Mouse (Mus musculus): ENCODE data around the gene Suox. TPM values are rescaled to one million over a fixed set of nuclear protein-coding genes. Genes with fewer than 3 reads are reported as not detected.

Suox gene
- polyA plus RNA-seq, 1 experiment: 10.4 TPM

DNA sequence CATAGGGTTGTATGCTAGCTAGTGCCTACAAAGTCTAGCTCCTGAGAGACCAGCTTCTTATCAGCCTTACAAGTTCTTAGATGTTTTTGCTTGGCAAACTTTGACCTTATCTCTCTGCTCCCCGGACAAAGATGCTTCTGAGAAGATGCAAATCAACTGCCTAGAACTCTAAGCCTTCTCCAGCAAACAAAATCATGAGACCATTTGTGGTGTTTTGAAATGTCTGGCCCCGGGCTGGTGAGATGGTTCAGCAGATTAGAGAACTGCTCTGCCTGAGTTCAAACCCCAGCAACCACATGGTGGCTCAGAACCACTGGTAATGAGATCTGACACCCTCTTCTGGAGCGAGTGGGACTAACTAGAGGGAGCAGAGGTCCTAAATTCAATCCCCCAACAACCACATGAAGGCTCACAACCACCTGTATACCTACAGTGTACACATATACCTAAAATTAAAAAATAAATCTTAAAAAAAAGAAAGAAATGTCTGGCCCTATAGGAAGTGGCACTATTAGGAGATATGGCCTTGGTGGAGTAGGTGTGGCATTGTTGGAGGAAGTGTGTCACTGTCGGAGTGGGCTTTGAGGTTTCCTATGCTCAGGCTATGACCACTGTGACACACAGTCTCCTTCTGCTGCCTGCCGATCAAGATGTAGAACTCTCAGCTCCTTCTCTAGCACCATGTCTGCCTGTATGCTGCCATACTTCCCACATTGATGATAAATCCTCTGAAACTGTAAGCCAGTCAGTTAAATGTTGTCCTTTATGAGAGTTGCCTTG is 10.2 kb downstream of the Suox start:
- TF ChIP-seq POLR2A (IDR thresholded peaks at IDR 0.05; ENCODE audit: low read depth, low read length) (no peak), CTCF (IDR thresholded peaks at IDR 0.05; ENCODE audit: extremely low read depth, insufficient read length, insufficient replicate concordance, low read depth, low read length) (no peak)
- no peaks in the 10 kb centered on the region for H3K27me3 ChIP-seq (ENCODE audit: control insufficient read depth, insufficient read depth, low read length)
- H3K4me1 ChIP-seq (ENCODE audit: control insufficient read depth, insufficient read depth, insufficient read length, low read length): no peaks in the 10 kb centered on the region
- H3K27ac ChIP-seq (ENCODE audit: insufficient read depth, low read depth, low read length): no peak overlapping the region
- 48% methylated on average over 5 of the region's 5 CpGs for WGBS
- H3K36me3 ChIP-seq (ENCODE audit: control insufficient read depth, insufficient read depth, low read length): no peaks in the 10 kb centered on the region
- H3K4me3 ChIP-seq (ENCODE audit: low read depth, low read length): no peak overlapping the region

- H3K27me3 ChIP-seq (ENCODE audit: control insufficient read depth, insufficient read depth, low read length): no peaks in the 10 kb centered on the region
- H3K4me3 ChIP-seq (ENCODE audit: low read depth, low read length): no peak overlapping the region
- no peaks in the 10 kb centered on the region for H3K36me3 ChIP-seq (ENCODE audit: control insufficient read depth, insufficient read depth, low read length)
- H3K4me1 ChIP-seq (ENCODE audit: control insufficient read depth, insufficient read depth, insufficient read length, low read length): no peaks in the 10 kb centered on the region
- H3K27ac ChIP-seq (ENCODE audit: insufficient read depth, low read depth, low read length): no peak overlapping the region
- TF ChIP-seq CTCF (IDR thresholded peaks at IDR 0.05; ENCODE audit: extremely low read depth, insufficient read length, insufficient replicate concordance, low read depth, low read length) (no peak), POLR2A (IDR thresholded peaks at IDR 0.05; ENCODE audit: low read depth, low read length) (no peak)
Observed at GRCm38 (mm10) chr10:128662465-128662864, 11.4 kb downstream of the Suox start.

DNA sequence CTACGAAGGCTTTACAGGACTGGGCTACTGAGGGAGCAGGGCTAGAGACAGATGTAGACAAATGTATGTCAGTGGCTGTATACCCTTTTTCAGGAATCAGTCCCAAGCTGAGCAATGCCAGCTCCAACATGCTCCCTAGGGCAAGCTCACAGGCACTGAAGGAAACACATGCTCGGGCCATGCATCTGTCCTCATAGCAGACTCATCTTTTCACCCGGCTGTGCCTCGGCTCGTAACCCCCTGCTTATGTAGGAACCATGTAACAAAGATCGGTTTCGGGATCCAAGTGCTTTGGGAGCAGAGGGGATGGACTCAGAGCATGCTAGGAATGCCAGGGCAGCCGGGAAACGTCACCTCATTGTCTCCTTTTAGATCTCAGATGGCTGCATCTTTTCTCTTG is 14.4 kb downstream of the Suox start:
- TF ChIP-seq POLR2A (IDR thresholded peaks at IDR 0.05; ENCODE audit: low read depth, low read length) (no peak), CTCF (IDR thresholded peaks at IDR 0.05; ENCODE audit: extremely low read depth, insufficient read length, insufficient replicate concordance, low read depth, low read length) (no peak)
- H3K4me3 ChIP-seq (ENCODE audit: low read depth, low read length): no peak overlapping the region
- H3K27ac ChIP-seq (ENCODE audit: insufficient read depth, low read depth, low read length): no peak overlapping the region
- H3K27me3 ChIP-seq (ENCODE audit: control insufficient read depth, insufficient read depth, low read length): no peaks in the 10 kb centered on the region
- no peaks in the 10 kb centered on the region for H3K36me3 ChIP-seq (ENCODE audit: control insufficient read depth, insufficient read depth, low read length)
- 67% methylated on average over 9 of the region's 9 CpGs for WGBS
- no peaks in the 10 kb centered on the region for H3K4me1 ChIP-seq (ENCODE audit: control insufficient read depth, insufficient read depth, insufficient read length, low read length)

DNA sequence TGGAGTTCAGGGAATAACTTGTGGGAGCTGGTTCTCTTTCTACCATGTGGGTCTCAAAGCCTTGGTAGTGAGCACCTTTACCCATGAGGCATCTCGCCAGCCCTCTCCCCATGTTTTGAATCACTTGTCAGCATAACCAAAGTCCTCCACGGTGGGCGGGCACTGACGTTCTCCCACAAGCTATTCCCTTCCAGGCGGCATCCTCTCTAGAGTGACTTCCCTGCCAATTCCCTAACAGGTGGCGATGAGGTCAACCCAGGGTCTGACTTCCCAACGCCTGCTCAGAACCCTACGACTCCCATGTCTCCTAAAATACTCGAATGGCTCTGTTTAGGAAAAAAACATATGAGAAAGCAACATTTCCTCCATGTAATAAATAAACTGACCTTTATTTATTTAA is 16.0 kb downstream of the Suox start:
- no peaks in the 10 kb centered on the region for H3K36me3 ChIP-seq (ENCODE audit: control insufficient read depth, insufficient read depth, low read length)
- TF ChIP-seq POLR2A (IDR thresholded peaks at IDR 0.05; ENCODE audit: low read depth, low read length) (no peak), CTCF (IDR thresholded peaks at IDR 0.05; ENCODE audit: extremely low read depth, insufficient read length, insufficient replicate concordance, low read depth, low read length) (no peak)
- WGBS: 41% methylated on average over 9 of the region's 9 CpGs
- no peaks in the 10 kb centered on the region for H3K4me1 ChIP-seq (ENCODE audit: control insufficient read depth, insufficient read depth, insufficient read length, low read length)
- no peak overlapping the region for H3K4me3 ChIP-seq (ENCODE audit: low read depth, low read length)
- no peaks in the 10 kb centered on the region for H3K27me3 ChIP-seq (ENCODE audit: control insufficient read depth, insufficient read depth, low read length)
- no peak overlapping the region for H3K27ac ChIP-seq (ENCODE audit: insufficient read depth, low read depth, low read length)

GRCm38 (mm10) chr10:128656731-128657130 is 17.1 kb downstream of the Suox start:
- H3K36me3 ChIP-seq (ENCODE audit: control insufficient read depth, insufficient read depth, low read length): no peaks in the 10 kb centered on the region
- no peaks in the 10 kb centered on the region for H3K27me3 ChIP-seq (ENCODE audit: control insufficient read depth, insufficient read depth, low read length)
- H3K4me3 ChIP-seq (ENCODE audit: low read depth, low read length): no peak overlapping the region
- no peaks in the 10 kb centered on the region for H3K4me1 ChIP-seq (ENCODE audit: control insufficient read depth, insufficient read depth, insufficient read length, low read length)
- H3K27ac ChIP-seq (ENCODE audit: insufficient read depth, low read depth, low read length): no peak overlapping the region
- WGBS: 26% methylated on average over 1 of the region's 1 CpGs
- TF ChIP-seq CTCF (IDR thresholded peaks at IDR 0.05; ENCODE audit: extremely low read depth, insufficient read length, insufficient replicate concordance, low read depth, low read length) (no peak), POLR2A (IDR thresholded peaks at IDR 0.05; ENCODE audit: low read depth, low read length) (no peak)

DNA sequence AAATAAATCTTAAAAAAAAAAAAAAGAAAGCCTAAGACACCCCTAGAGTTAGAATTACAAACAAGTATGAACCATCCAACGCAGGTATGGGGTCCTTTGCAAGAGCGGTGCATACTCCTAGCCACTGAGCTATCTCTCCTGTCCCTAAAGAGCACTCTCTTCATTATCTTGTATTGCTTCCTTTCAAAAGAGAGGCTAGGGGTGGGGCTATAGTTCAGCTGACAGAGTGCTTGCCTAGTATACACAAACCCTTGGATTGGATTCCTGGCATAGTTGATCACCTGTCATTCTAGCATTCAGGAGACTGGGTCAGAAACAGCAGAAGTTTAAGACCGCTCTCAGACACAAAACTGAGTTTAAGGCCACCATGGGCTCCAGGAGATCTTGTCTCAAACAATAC is 18.6 kb downstream of the Suox start:
- WGBS: 62% methylated on average over 3 of the region's 3 CpGs
- TF ChIP-seq CTCF (IDR thresholded peaks at IDR 0.05; ENCODE audit: extremely low read depth, insufficient read length, insufficient replicate concordance, low read depth, low read length) (no peak), POLR2A (IDR thresholded peaks at IDR 0.05; ENCODE audit: low read depth, low read length) (no peak)
- Histone ChIP-seq H3K27me3 (ENCODE audit: control insufficient read depth, insufficient read depth, low read length) (no peaks in the 10 kb centered on the region), H3K4me1 (ENCODE audit: control insufficient read depth, insufficient read depth, insufficient read length, low read length) (no peaks in the 10 kb centered on the region), H3K36me3 (ENCODE audit: control insufficient read depth, insufficient read depth, low read length) (no peaks in the 10 kb centered on the region), H3K27ac (ENCODE audit: insufficient read depth, low read depth, low read length) (no peak overlapping the region), H3K4me3 (ENCODE audit: low read depth, low read length) (no peak overlapping the region)

DNA sequence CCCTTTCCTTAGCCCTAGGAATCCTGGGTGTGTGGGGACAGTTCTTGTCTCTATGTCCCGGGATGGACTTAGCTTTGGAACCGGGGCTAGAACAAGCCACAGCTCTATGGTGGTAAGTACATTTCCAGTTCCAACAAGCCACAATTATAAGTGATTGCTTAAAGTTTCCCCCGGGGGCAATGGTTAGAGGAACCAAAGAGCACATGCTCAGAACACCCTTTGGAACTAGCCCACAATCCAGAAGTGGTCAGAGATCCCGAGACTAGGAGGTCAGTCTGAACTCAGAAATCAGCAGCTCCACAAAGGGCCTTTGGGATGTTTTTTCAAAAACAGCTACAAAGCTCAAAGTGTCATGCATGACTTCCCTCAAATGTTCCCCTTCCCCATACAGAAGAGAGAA is 20.0 kb downstream of the Suox start:
- no peaks in the 10 kb centered on the region for H3K27me3 ChIP-seq (ENCODE audit: control insufficient read depth, insufficient read depth, low read length)
- no peak overlapping the region for H3K27ac ChIP-seq (ENCODE audit: insufficient read depth, low read depth, low read length)
- no peak for TF ChIP-seq CTCF (IDR thresholded peaks at IDR 0.05; ENCODE audit: extremely low read depth, insufficient read length, insufficient replicate concordance, low read depth, low read length)
- no peak for TF ChIP-seq POLR2A (IDR thresholded peaks at IDR 0.05; ENCODE audit: low read depth, low read length)
- no peaks in the 10 kb centered on the region for H3K4me1 ChIP-seq (ENCODE audit: control insufficient read depth, insufficient read depth, insufficient read length, low read length)
- 71% methylated on average over 4 of the region's 4 CpGs for WGBS
- no peak overlapping the region for H3K4me3 ChIP-seq (ENCODE audit: low read depth, low read length)
- H3K36me3 ChIP-seq (ENCODE audit: control insufficient read depth, insufficient read depth, low read length): no peaks in the 10 kb centered on the region
